Mouse (Mus musculus): ENCODE measurements around the gene Papolb. TPM values are rescaled to one million over a fixed set of nuclear protein-coding genes. Genes with fewer than 3 reads are reported as not detected.

The Papolb gene
- total and polyA plus RNA-seq, 3 experiments = not detected

GRCm38 (mm10) chr5:142521195-142521866 lies 8.5 kb downstream of the Papolb start:
- Histone ChIP-seq H3K36me3 (ENCODE audit: control insufficient read depth in 1 of 2, insufficient read depth in 2 of 2, low read length in 2 of 2) (no peaks in the 10 kb centered on the region), H3K9ac (ENCODE audit: control insufficient read depth, low read depth, low read length, poor library complexity, severe bottlenecking) (no peak overlapping the region), H3K27me3 (ENCODE audit: control insufficient read depth in 1 of 2, insufficient read depth in 2 of 2, low read length in 2 of 2) (no peaks in the 10 kb centered on the region), H3K4me1 (ENCODE audit: control insufficient read depth in 1 of 2, insufficient read depth in 2 of 2, low read length in 2 of 2) (peaks cover 0 to 4% of the 10 kb centered on the region in 2 experiments; a peak in 1 of 4 replicates), H3K79me2 (ENCODE audit: control insufficient read depth, insufficient read depth, low read length, poor library complexity) (no peaks in the 10 kb centered on the region), H3K27ac (ENCODE audit: control insufficient read depth, low read depth, low read length) (no peak overlapping the region), H3K9me3 (replicated peaks; ENCODE audit: insufficient read depth, low read length) (no peaks in the 10 kb centered on the region), H3K4me3 (ENCODE audit: control insufficient read depth in 1 of 2, insufficient read depth in 1 of 2, low read depth in 2 of 2, low read length in 2 of 2) (no peak overlapping the region)
- peak; percentile 9; the same call in 1 of the 2 replicates for TF ChIP-seq ETS1 (IDR thresholded peaks at IDR 0.05; ENCODE audit: low read depth, low read length)
- TF ChIP-seq CHD2 (IDR thresholded peaks at IDR 0.05; ENCODE audit: low read length) = no peak
- no peak for TF ChIP-seq E2F4 (IDR thresholded peaks at IDR 0.05; ENCODE audit: borderline replicate concordance, low read depth, low read length)
- no peak for TF ChIP-seq POLR2AphosphoS2 (IDR thresholded peaks at IDR 0.05; ENCODE audit: low read length)
- TF ChIP-seq GABPA (IDR thresholded peaks at IDR 0.05; ENCODE audit: low read depth, low read length) = peak; percentile 50; the same call in 1 of the 2 replicates
- no peak for TF ChIP-seq SIN3A (IDR thresholded peaks at IDR 0.05; ENCODE audit: low read length)
- no peak for TF ChIP-seq CTCF (IDR thresholded peaks at IDR 0.05 in 2 of 3, conservative IDR thresholded peaks at IDR 0.05 in 1 of 3; ENCODE audit: control insufficient read depth in 1 of 3, insufficient read depth in 1 of 3, low read depth in 2 of 3, low read length in 3 of 3, poor library complexity in 1 of 3, severe bottlenecking in 1 of 3)
- TF ChIP-seq MAFK (IDR thresholded peaks at IDR 0.05; ENCODE audit: borderline replicate concordance, low read depth, low read length) = 0 out of 2 replicates have a peak, but pooled peaks have one; percentile 20
- TF ChIP-seq ZKSCAN1 (IDR thresholded peaks at IDR 0.05; ENCODE audit: low read depth, low read length) = no peak
- no peak for TF ChIP-seq TCF12 (IDR thresholded peaks at IDR 0.05; ENCODE audit: low read depth, low read length)
- TF ChIP-seq NRF1 (IDR thresholded peaks at IDR 0.05; ENCODE audit: insufficient read depth, low read depth, low read length, poor library complexity, severe bottlenecking) = no peak
- no peak for TF ChIP-seq RAD21 (IDR thresholded peaks at IDR 0.05; ENCODE audit: low read depth, low read length)
- TF ChIP-seq MEF2A (IDR thresholded peaks at IDR 0.05; ENCODE audit: extremely low read depth, insufficient replicate concordance, low read depth, low read length, poor library complexity, severe bottlenecking) = no peak
- TF ChIP-seq EP300 (IDR thresholded peaks at IDR 0.05; ENCODE audit: low read depth in 1 of 2, low read length in 2 of 2) = no peak
- TF ChIP-seq POLR2A (IDR thresholded peaks at IDR 0.05; ENCODE audit: control insufficient read depth in 1 of 2, insufficient read depth in 1 of 2, low read depth in 1 of 2, low read length in 2 of 2, poor library complexity in 1 of 2) = no peak
- no peak for TF ChIP-seq MAZ (IDR thresholded peaks at IDR 0.05; ENCODE audit: low read depth, low read length)
- no peak for TF ChIP-seq CHD1 (IDR thresholded peaks at IDR 0.05; ENCODE audit: low read depth, low read length)
- TF ChIP-seq USF1 (IDR thresholded peaks at IDR 0.05; ENCODE audit: low read depth, low read length) = no peak
- no peak for TF ChIP-seq SMC3 (IDR thresholded peaks at IDR 0.05; ENCODE audit: low read depth, low read length)
- TF ChIP-seq RCOR1 (IDR thresholded peaks at IDR 0.05; ENCODE audit: low read depth, low read length) = no peak
- peak; percentile 60 for DNase-seq (ENCODE audit: low read depth, low spot score)
